In genomic region chr1:45207926-45208325, GRCm38 (mm10) we compare ENCODE assay signal across 30 mouse cellular contexts.
"Had no signal": no experiment of that assay in that cellular context is flagged by ENCODE, and none has a peak within 500 bp of the region (broad histone marks: within the 10 kb centered on the region; RNA-seq: fewer than 3 reads in every experiment).

No protein-coding gene starts in this region.

- H3K4me1 ChIP-seq: heart, embryonic 10.5 days; heart, embryonic 12.5 days; heart, embryonic 13.5 days; heart, embryonic 15.5 days; hindbrain, embryonic 10.5 days; hindbrain, embryonic 12.5 days; hindbrain, embryonic 13.5 days; hindbrain, embryonic 15.5 days; intestine, embryonic 15.5 days; kidney, embryonic 15.5 days had no signal

- H3K4me3 ChIP-seq: heart, embryonic 10.5 days; heart, embryonic 12.5 days; heart, embryonic 13.5 days; heart, embryonic 15.5 days; hindbrain, embryonic 10.5 days; hindbrain, embryonic 12.5 days; hindbrain, embryonic 13.5 days; hindbrain, embryonic 15.5 days; intestine, embryonic 15.5 days; kidney, embryonic 15.5 days; layer of hippocampus, adult 2 months; left cerebral cortex, adult 2 months had no signal

- DNase-seq: heart, postnatal 10 days; heart, postnatal 14 days; heart, postnatal 36 days; kidney, adult 11 months; kidney, adult 18-20 months; kidney, adult 2 months; kidney, adult 8-10 months; kidney, adult 9 months; kidney, postnatal 10 days; kidney, postnatal 14 days; kidney, postnatal 25 days; kidney, postnatal 36 days; kidney, postnatal 4 days; layer of hippocampus, adult 9-11 months; layer of hippocampus, postnatal 36 days had no signal

- H3K27ac ChIP-seq: heart, embryonic 10.5 days; heart, embryonic 13.5 days; heart, embryonic 15.5 days; hindbrain, embryonic 10.5 days; hindbrain, embryonic 12.5 days; hindbrain, embryonic 13.5 days; hindbrain, embryonic 14.5 days; hindbrain, embryonic 15.5 days; hindbrain, postnatal 0 days; intestine, embryonic 15.5 days; kidney, embryonic 15.5 days; kidney, postnatal 0 days; layer of hippocampus, adult 2 months; left cerebral cortex, adult 2 months had no signal
